8 mouse cellular contexts compared by ENCODE assay signal in genomic region chr17:7170304-7171295, GRCm38 (mm10). TPM values are rescaled to one million over a fixed set of nuclear protein-coding genes. Genes with fewer than 3 reads are reported as not detected.
A peak's percentile ranks its signal among the peaks of the same experiment; 100 is the strongest.
DNase-seq lines count a peak whose midpoint lies in the region; ATAC-seq and TF ChIP-seq lines count a peak whose summit lies in the region.

No protein-coding gene starts in this region.

- no peak for TF ChIP-seq CTCF in hindbrain, postnatal 0 days (IDR thresholded peaks at IDR 0.05; ENCODE audit: low read depth)
- no peak for TF ChIP-seq CTCF in lung, postnatal 0 days (IDR thresholded peaks at IDR 0.05)

- peak overlapping the region; percentile 95 for H3K4me2 ChIP-seq in hindbrain, postnatal 0 days (ENCODE audit: low read depth, low read length)
- peak overlapping the region; percentile 92 for H3K4me2 ChIP-seq in lung, postnatal 0 days (replicated peaks; ENCODE audit: low read depth, low read length)

- H3K27ac ChIP-seq in hindbrain, postnatal 0 days = peak overlapping the region; percentile 84
- peak overlapping the region; percentile 76 for H3K27ac ChIP-seq in lung, postnatal 0 days (ENCODE audit: low read length)

- peaks cover 11% of the 10 kb centered on the region for H3K4me1 ChIP-seq in hindbrain, postnatal 0 days (ENCODE audit: insufficient read depth, low read length)
- H3K4me1 ChIP-seq in lung, postnatal 0 days (ENCODE audit: insufficient read depth, low read depth, low read length) = peaks cover 7% of the 10 kb centered on the region; the same call in 1 of the 2 replicates

- 3% methylated on average over 40 of the region's 43 CpGs for WGBS in hindbrain, postnatal 0 days
- WGBS in lung, postnatal 0 days = 4% methylated on average over 42 of the region's 43 CpGs

- no peaks in the 10 kb centered on the region for H3K27me3 ChIP-seq in hindbrain, postnatal 0 days (ENCODE audit: insufficient read depth, low read length)
- H3K27me3 ChIP-seq in lung, postnatal 0 days (replicated peaks; ENCODE audit: insufficient read depth, low read length) = no peaks in the 10 kb centered on the region

- no peaks in the 10 kb centered on the region for H3K36me3 ChIP-seq in hindbrain, postnatal 0 days (ENCODE audit: insufficient read depth, low read length)
- no peaks in the 10 kb centered on the region for H3K36me3 ChIP-seq in lung, postnatal 0 days (ENCODE audit: insufficient read depth, low read length)

- no peaks in the 10 kb centered on the region for H3K9me3 ChIP-seq in hindbrain, postnatal 0 days (ENCODE audit: low read length)
- no peaks in the 10 kb centered on the region for H3K9me3 ChIP-seq in lung, postnatal 0 days (ENCODE audit: low read length)

- DNase-seq in embryo, embryonic 10 days (ENCODE audit: low spot score) = peak; percentile 25
- DNase-seq in embryo, embryonic 9.5 days (ENCODE audit: extremely low spot score) = no peak
- peak; percentile 64 for DNase-seq in 3T3-L1 (ENCODE audit: low read depth, low spot score)
- peak; percentile 27 to 29 for DNase-seq in cerebellum, postnatal 25 days
- DNase-seq in hindbrain, postnatal 0 days (ENCODE audit: low spot score) = no peak
- no peak for DNase-seq in lung, postnatal 0 days (ENCODE audit: low spot score)
- DNase-seq in layer of hippocampus, adult 9-11 months = no peak
- no peak for DNase-seq in frontal cortex, postnatal 14 days (ENCODE audit: low spot score in 2 of 2)

- H3K4me3 ChIP-seq in hindbrain, postnatal 0 days (ENCODE audit: low read length) = peak overlapping the region; percentile 86
- H3K4me3 ChIP-seq in lung, postnatal 0 days (ENCODE audit: low read depth, low read length) = peak overlapping the region; percentile 78

- ATAC-seq in hindbrain, postnatal 0 days = no peak; the same call in 1 of the 2 replicates
- peak; percentile 3 for ATAC-seq in lung, postnatal 0 days

- peak overlapping the region; percentile 81 for H3K9ac ChIP-seq in hindbrain, postnatal 0 days (replicated peaks; ENCODE audit: low read length)
- peak overlapping the region; percentile 62 for H3K9ac ChIP-seq in lung, postnatal 0 days (replicated peaks; ENCODE audit: low read depth)

- no peak for TF ChIP-seq EP300 in lung, postnatal 0 days (IDR thresholded peaks at IDR 0.05)

RNA-seq across cellular contexts. Expression of gene Rps6ka2, which starts 0.7 kb away (rescaled TPM):
- 32.7 and 38.9 TPM in 2 replicates for total RNA-seq in hindbrain, postnatal 0 days (2014; rRNA removed)
- polyA plus RNA-seq in hindbrain, postnatal 0 days (2015; fragmentation: Nextera tagmentation; extraction: Ambion mirVana) = 14.0 and 15.4 TPM in 2 replicates
- polyA plus RNA-seq in lung, postnatal 0 days (2015; fragmentation: Nextera tagmentation; extraction: Ambion mirVana) = 7.1 and 8.4 TPM in 2 replicates

Comparison
In these comparisons a context has a peak if more than half of its experiments do, and no peak if none do; other contexts are left out.
1. DNase-seq: peak in embryo, embryonic 10 days (single experiment), 3T3-L1 (single experiment) and cerebellum, postnatal 25 days (2 of 2); none in embryo, embryonic 9.5 days (single experiment), hindbrain, postnatal 0 days (single experiment), lung, postnatal 0 days (single experiment), layer of hippocampus, adult 9-11 months (single experiment) and frontal cortex, postnatal 14 days (0 of 2).